Mouse (Mus musculus) lung, embryonic 14.5 days (tissue): Measurements from ENCODE around the gene Pced1a. TPM values are rescaled to one million over a fixed set of nuclear protein-coding genes. Genes with fewer than 3 reads are reported as not detected.

ENCODE experiments used
- ATAC-seq: fragments of 200-750 bp; cut with Nextera tagmentation; 2 replicates; pipeline ENCODE4 v1.8.0; 2017; ENCODE audit warnings: mild to moderate bottlenecking, moderate TSS enrichment, moderate library complexity; ENCODE audit not compliant: insufficient read depth
- DNase-seq: peaks from one replicate; pipeline ENCODE4 v3.0.0-alpha.2; 2015
- H3K27ac ChIP-seq: fragments of 300-500 bp; sonication (generic); 2 replicates; pipeline ENCODE4 v1.5.1; 2014; ENCODE audit warnings: low read depth, mild to moderate bottlenecking, moderate library complexity
- H3K27me3 ChIP-seq: fragments of 300-500 bp; sonication (generic); 2 replicates; pipeline ENCODE4 v1.6.1; 2014; ENCODE audit warnings: low read length, control low read depth; ENCODE audit not compliant: insufficient read depth
- H3K36me3 ChIP-seq: fragments of 300-500 bp; sonication (generic); 2 replicates; pipeline ENCODE4 v1.6.1; 2014; ENCODE audit warnings: control low read depth; ENCODE audit not compliant: insufficient read depth
- H3K4me1 ChIP-seq: fragments of 300-500 bp; sonication (generic); 2 replicates; pipeline ENCODE4 v1.6.1; 2014; ENCODE audit warnings: antibody characterized with exemption, control low read depth; ENCODE audit not compliant: insufficient read depth
- H3K4me2 ChIP-seq: fragments of 300-500 bp; sonication (generic); 2 replicates; pipeline ENCODE4 v1.6.1; 2014; ENCODE audit warnings: mild to moderate bottlenecking
- H3K4me3 ChIP-seq: fragments of 300-500 bp; sonication (generic); 2 replicates; pipeline ENCODE4 v1.5.1; 2014; ENCODE audit warnings: low read depth, low read length
- H3K9ac ChIP-seq: fragments of 300-500 bp; sonication (generic); 2 replicates; pipeline ENCODE4 v1.6.1; 2014
- H3K9me3 ChIP-seq: fragments of 300-500 bp; sonication (generic); 2 replicates; pipeline ENCODE4 v1.6.1; 2016; ENCODE audit warnings: low read depth, low read length, control low read depth
- CTCF ChIP-seq: IDR thresholded peaks from 2 replicates; pipeline ENCODE4 v1.5.1; 2016; ENCODE audit warnings: antibody characterized with exemption, low read depth
- WGBS: fragments of 180-500 bp; shearing (Covaris S2); extraction: QIAGEN DNeasy Blood & Tissue Kit; methylation state at CpG from one replicate; pipeline ENCODE4 v1.1.7; 2014; 5-methylcytosine and 5-hydroxymethylcytosine counted together
- polyA plus RNA-seq: library from polyadenylated mRNA; unstranded; fragments of >200 nt; fragmentation: Nextera tagmentation; extraction: Ambion mirVana; gene quantifications from 2 replicates; pipeline ENCODE4 v1.2.1, GENCODE M21; 2014

Pced1a gene
- polyA plus RNA-seq, 1 experiment from 2014 or later, result 13.5 TPM

DNA sequence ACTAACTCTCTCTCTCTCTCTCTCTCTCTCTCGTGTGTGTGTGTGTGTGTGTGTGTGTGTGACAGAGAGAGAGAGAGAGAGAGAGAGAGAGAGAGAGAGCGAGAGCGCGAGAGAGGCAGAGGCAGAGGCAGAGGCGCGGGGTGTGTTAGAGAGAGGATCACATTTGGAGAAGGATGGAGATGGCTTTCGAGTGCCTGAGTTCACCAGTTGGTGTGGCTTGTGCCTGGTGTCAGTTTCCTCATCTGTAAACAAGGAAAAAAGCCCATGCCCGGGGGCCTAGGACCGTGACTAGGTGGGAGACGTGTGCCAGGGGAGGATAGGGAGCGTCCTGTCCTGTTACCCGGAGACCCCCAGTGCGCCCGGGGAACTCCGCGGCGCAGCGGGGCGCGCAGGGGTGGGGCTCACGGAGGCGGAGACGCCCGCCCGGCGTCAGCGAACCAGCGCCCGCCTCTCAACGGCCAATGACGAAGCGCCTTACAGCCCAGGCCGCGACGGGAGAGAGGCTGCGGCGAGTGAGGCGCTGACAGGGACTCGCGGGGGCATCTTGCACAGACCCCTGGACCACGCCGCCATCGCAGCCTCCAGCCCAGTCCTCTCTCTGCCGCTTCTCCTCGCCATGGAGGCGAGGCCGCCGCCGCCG lies 25.4 kb upstream of the Pced1a start, which contains the start of gene Ptpra:
Gene Ptpra (plus strand): TSS at position 485 of the 640 bp plus-strand sequence.
- under 1% methylated on average over 41 of the region's 50 CpGs for WGBS

DNA sequence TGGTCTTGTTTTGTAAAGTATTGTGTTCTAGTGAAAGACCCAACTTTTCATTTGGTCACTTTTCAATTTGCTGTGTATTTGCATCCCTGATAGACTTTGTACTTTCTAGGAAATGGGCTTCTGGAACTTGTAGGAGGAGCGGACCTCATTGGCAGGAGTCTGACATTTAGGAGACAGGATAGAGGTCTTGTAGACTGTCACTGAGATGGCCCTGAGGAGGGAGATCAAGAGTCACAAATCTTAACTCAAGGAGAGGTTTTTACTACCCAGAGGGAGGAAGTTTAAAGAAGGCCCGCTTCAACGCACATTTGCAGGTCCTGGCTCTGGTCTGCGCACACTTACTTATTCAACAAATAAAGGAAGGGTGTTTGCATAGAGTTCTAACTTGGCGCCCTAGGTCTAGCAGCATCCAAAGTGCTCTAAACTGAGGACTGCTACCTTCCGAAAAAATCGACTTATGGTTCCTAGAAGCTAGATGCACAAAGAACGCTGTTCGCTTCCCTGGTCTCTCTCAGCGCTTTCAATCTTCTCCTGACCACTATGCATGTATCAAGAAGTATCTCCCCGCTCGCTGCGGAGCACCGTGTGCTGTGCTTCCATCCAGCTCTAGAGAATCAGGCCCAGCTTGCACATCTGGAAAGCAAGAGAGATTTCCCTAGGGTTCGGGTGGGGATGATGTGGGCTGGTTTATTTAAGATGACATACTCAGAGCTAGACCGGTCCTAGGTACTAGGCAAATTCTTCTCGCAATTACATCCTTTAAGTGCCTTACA lies 24.7 kb upstream of the Pced1a start:
- DNase-seq, result peak; percentile 11
- peak overlapping the region; percentile 82 for H3K4me3 ChIP-seq
- no peaks in the 10 kb centered on the region for H3K9me3 ChIP-seq
- peak overlapping the region; percentile 79 for H3K4me2 ChIP-seq
- H3K27ac ChIP-seq, result no peak overlapping the region
- H3K4me1 ChIP-seq, result peaks cover 4% of the 10 kb centered on the region; the same call in 1 of the 2 replicates
- no peak for TF ChIP-seq CTCF
- 9% methylated on average over 17 of the region's 17 CpGs for WGBS
- ATAC-seq, result peak; percentile 8; the same call in 1 of the 2 replicates
- peaks cover 4% of the 10 kb centered on the region for H3K36me3 ChIP-seq
- H3K27me3 ChIP-seq, result no peaks in the 10 kb centered on the region
- H3K9ac ChIP-seq, result peak overlapping the region; percentile 77

More for the DNA sequence above, 25.4 kb upstream of the Pced1a start, which contains the start of gene Ptpra:
- Histone ChIP-seq H3K27me3 (no peaks in the 10 kb centered on the region), H3K4me1 (peaks cover 4% of the 10 kb centered on the region; the same call in 1 of the 2 replicates), H3K9ac (peak within 1 kb of the TSS; percentile 77), H3K36me3 (no peaks in the 10 kb centered on the region), H3K4me3 (peak within 1 kb of the TSS; percentile 82), H3K27ac (peak within 1 kb of the TSS; percentile 67; the same call in 1 of the 2 replicates), H3K4me2 (peak within 1 kb of the TSS; percentile 79), H3K9me3 (no peaks in the 10 kb centered on the region)
- TF ChIP-seq CTCF, result no peak
- ATAC-seq, result peak; percentile 98
- peak; percentile 94 for DNase-seq

DNA sequence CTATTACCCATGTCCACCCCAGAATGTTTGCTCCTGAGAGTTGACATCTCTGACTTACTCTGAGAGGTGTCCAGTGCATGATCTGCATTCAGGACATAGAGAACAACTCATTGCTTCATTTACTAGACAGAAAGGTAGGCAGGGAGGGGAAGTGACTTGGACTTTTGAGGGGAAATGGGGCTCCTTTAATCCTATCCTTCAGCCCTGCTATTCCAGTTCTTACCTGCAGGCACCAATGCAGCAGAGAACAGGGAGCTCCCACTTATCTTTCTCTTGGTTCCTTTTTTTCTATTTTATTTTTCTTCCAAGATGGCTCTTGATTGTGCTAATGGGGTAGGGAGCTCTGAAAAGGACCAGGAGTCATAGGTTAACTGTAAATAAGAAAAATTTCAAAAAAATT lies 23.9 kb upstream of the Pced1a start:
- Histone ChIP-seq H3K9me3 (no peaks in the 10 kb centered on the region), H3K36me3 (peaks cover 12% of the 10 kb centered on the region), H3K4me1 (peaks cover 4% of the 10 kb centered on the region; the same call in 1 of the 2 replicates), H3K4me3 (no peak overlapping the region), H3K4me2 (no peak overlapping the region), H3K9ac (no peak overlapping the region), H3K27me3 (no peaks in the 10 kb centered on the region), H3K27ac (no peak overlapping the region)
- DNase-seq, result no peak
- no peak for TF ChIP-seq CTCF
- ATAC-seq, result no peak

DNA sequence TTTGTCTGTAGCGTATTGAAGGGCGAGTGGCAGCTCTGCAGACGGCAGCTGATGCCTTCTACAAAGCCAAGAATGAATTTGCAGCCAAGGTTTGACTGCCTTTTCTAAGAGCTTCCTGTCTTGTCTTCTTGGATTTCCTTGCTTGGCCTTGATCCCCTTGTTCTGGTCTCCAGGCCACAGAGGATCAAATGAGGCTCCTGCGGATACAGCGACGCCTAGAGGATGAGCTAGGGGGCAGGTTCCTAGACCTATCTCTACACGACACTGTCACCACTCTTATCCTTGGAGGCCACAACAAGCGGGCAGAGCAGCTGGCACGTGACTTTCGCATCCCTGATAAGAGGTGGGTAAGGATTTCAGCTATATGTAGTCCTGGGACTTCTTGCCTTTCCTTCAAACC lies 17.7 kb upstream of the Pced1a start:
- WGBS, result 84% methylated on average over 10 of the region's 10 CpGs
- Histone ChIP-seq H3K9ac (no peak overlapping the region), H3K4me3 (no peak overlapping the region), H3K27me3 (no peaks in the 10 kb centered on the region), H3K36me3 (peaks cover 69% of the 10 kb centered on the region), H3K27ac (no peak overlapping the region), H3K4me1 (no peaks in the 10 kb centered on the region), H3K9me3 (no peaks in the 10 kb centered on the region), H3K4me2 (no peak overlapping the region)
- ATAC-seq (no peak), DNase-seq (no peak)
- no peak for TF ChIP-seq CTCF

DNA sequence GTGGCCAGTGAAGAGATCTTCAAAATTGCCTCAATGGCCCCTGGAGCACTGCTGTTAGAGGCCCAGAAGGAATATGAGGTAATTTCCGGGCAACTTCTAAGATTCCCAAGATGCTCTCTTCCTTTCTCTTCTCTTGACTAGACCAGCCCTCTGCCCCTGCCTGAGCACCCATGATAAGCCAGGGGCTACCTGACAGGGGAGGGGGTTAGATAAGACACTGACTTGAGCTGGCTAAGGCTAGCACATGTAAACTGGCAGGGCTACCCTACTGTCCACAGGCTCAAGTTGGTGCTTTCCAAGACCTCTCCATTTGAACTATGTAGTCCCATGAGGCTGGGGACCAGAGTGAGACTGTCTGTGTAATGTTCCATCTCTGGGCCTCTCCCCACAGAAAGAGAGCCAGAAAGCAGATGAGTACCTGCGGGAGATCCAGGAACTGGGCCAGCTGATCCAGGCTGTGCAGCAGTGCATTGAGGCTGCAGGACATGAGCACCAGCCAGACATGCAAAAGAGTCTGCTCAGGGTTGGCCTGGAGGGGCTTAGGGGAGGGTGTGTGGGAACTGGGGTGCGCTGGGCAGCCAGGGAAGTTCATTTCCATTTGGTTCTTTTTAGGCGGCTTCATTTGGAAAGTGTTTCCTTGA lies 15.5 kb upstream of the Pced1a start:
- H3K9ac ChIP-seq, result no peak overlapping the region
- no peak for TF ChIP-seq CTCF
- H3K4me3 ChIP-seq, result no peak overlapping the region
- no peaks in the 10 kb centered on the region for H3K9me3 ChIP-seq
- peaks cover 69% of the 10 kb centered on the region for H3K36me3 ChIP-seq
- no peak overlapping the region for H3K27ac ChIP-seq
- ATAC-seq, result no peak
- no peak for DNase-seq
- H3K4me1 ChIP-seq, result no peaks in the 10 kb centered on the region
- no peak overlapping the region for H3K4me2 ChIP-seq
- 86% methylated on average over 4 of the region's 4 CpGs for WGBS
- no peaks in the 10 kb centered on the region for H3K27me3 ChIP-seq

DNA sequence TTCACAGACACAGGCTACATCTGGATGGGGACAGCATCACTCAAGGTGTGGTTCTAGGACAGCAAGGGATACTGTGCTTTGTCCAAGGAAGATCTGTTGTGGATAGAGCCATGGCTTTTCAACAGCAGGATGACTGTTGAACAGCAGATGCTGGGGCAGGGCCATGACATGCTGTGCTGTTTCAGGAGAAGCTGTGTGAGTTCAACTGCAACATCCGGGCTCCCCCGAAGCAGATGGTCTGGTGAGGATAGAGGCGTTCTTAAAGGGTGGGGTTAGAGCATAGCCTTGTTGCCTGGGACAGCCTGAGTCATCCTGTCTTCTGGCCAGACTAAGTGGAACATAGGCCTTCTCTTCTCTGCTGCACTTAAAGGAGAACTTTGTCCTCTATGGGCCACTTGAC lies 14.4 kb upstream of the Pced1a start:
- peaks cover 63% of the 10 kb centered on the region for H3K36me3 ChIP-seq
- no peak for DNase-seq

DNA sequence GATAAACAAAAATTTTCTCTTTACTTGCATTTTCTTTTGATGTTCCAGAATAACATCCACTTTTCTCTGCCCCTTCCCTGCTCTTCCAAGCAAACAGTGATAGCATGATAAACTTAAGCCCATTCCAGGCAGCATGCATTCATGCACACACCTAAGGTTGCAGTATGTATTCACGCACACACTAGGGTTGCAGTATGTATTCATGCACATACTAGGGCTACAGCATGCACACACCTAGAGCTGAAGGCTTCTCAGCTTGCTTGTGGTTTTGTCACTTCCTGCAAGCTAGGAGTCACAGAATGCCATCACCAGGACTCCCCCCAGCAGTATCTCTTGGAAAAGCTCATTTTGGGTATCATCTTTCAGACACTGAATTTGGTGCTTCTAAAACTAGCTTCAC lies 12.3 kb upstream of the Pced1a start:
- Histone ChIP-seq H3K36me3 (peaks cover 49% of the 10 kb centered on the region), H3K27ac (no peak overlapping the region), H3K4me3 (no peak overlapping the region), H3K4me1 (no peaks in the 10 kb centered on the region), H3K9ac (no peak overlapping the region), H3K27me3 (no peaks in the 10 kb centered on the region), H3K4me2 (no peak overlapping the region), H3K9me3 (no peaks in the 10 kb centered on the region)
- 94% methylated on average over 1 of the region's 1 CpGs for WGBS
- TF ChIP-seq CTCF, result no peak
- ATAC-seq (no peak), DNase-seq (no peak)

More for the DNA sequence above, 14.4 kb upstream of the Pced1a start:
- Histone ChIP-seq H3K4me2 (no peak overlapping the region), H3K27ac (no peak overlapping the region), H3K4me1 (no peaks in the 10 kb centered on the region), H3K9me3 (no peaks in the 10 kb centered on the region), H3K27me3 (no peaks in the 10 kb centered on the region), H3K9ac (no peak overlapping the region), H3K4me3 (no peak overlapping the region)
- WGBS, result 86% methylated on average over 3 of the region's 3 CpGs
- ATAC-seq, result no peak
- TF ChIP-seq CTCF, result no peak
